Mouse (Mus musculus): ENCODE measurements around the gene Fat3.

GRCm38 (mm10) chr9:15912735-15913134 is 588.4 kb downstream of the Fat3 start:
- TF ChIP-seq MAFK (IDR thresholded peaks at IDR 0.05; ENCODE audit: insufficient read depth, low read depth, low read length) = no peak
- TF ChIP-seq ZC3H11A (IDR thresholded peaks at IDR 0.05; ENCODE audit: borderline replicate concordance, low read depth, low read length) = no peak
- TF ChIP-seq CHD2 (IDR thresholded peaks at IDR 0.05; ENCODE audit: low read depth, low read length) = no peak
- no peak for TF ChIP-seq HCFC1 (IDR thresholded peaks at IDR 0.05; ENCODE audit: borderline replicate concordance, insufficient read depth, low read length)
- TF ChIP-seq ZNF384 (IDR thresholded peaks at IDR 0.05; ENCODE audit: low read depth, low read length) = no peak

Data from ES-E14 (cell line).